Mouse (Mus musculus): ENCODE measurements around the gene A930009A15Rik. TPM values are rescaled to one million over a fixed set of nuclear protein-coding genes. Genes with fewer than 3 reads are reported as not detected.

Gene A930009A15Rik
- polyA plus RNA-seq, 1 experiment from 2014 or later: not detected

DNA sequence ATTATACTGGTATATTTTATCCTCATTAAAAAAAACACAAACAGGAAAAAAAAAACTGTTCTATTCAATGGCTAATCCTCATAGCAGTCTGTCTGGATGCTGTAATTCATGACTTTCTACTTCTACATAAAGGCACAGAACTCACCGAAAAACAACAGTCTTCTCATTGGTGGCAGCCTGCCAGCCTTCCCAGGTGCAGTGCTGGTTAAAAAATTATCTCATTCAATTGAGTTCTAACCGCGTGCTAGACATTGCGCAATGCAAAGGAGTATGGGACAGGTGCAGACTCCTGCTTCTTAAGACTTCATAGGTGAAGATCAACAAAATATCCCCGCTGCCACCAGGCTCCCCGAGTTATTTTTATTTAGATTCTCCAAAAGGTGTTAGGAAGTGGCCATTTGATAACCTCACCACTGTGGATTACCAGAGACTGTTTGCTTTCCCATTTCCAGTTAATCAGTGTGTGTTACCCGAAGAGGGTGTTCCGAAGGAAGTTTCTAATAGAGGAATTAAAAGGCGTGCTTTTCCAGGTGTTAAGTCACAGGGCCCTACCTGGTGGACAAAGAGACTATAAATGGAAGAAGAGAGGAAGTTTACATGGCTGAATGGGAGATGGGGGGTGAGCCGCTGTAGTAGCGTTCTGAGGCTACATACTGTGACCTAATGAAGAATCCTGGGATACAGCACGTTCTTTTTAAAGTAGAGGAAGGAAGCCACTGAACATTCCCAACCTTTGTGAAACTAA lies 8.5 kb upstream of the A930009A15Rik start:
- Histone ChIP-seq H3K4me2 (ENCODE audit: low read length) (no peak overlapping the region), H3K9me3 (replicated peaks; ENCODE audit: low read length) (no peaks in the 10 kb centered on the region), H3K4me3 (replicated peaks; ENCODE audit: low read depth, low read length) (no peak overlapping the region), H3K4me1 (replicated peaks; ENCODE audit: insufficient read depth, low read length) (no peaks in the 10 kb centered on the region), H3K27me3 (ENCODE audit: insufficient read depth, low read length) (no peaks in the 10 kb centered on the region), H3K36me3 (ENCODE audit: insufficient read depth, low read length) (no peaks in the 10 kb centered on the region), H3K9ac (ENCODE audit: low read depth, low read length) (no peak overlapping the region), H3K27ac (no peak overlapping the region)
- DNase-seq (ENCODE audit: low spot score) (no peak), ATAC-seq (replicated peaks; ENCODE audit: low FRiP score, low read depth) (no peak)
- 61% methylated on average over 12 of the region's 12 CpGs for WGBS
- TF ChIP-seq CTCF (IDR thresholded peaks at IDR 0.05; ENCODE audit: low read depth): no peak

DNA sequence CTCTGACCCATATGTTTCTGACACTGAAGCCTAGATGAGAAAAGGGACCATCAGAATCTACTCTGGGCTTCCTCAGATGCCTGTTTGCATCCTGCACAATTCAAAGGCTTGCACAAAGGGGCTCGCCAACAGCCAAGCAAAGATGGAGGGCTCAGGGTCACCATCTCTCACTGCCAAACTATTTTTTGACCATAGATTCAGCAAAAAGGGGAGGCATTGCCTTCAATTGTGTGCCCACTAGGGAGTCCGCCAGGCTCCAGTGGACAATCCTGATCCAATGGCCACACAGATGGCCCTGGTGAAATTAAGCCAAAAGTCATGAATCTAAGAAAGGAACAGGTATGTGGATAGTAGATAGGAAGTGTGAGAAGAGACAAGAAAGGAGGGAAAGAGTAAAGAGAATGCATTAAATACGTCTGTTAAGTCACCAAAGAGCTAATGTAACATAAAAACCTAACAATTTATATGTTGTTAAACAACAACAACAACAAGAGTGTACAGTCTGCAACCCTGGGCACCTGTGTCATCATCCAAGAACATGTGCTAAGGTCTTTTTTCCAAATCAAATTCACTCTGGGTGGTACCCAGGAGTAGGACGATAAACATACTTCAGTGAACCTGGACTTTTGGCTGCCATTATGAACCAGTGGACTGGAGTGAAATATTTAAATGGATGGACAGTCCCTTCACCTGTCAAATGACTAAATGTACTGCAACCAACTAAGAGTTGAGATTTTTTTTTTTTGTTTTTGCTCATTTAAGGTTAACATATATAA lies 6.7 kb upstream of the A930009A15Rik start:
- no peak for TF ChIP-seq CTCF (IDR thresholded peaks at IDR 0.05; ENCODE audit: low read depth)
- no peak for DNase-seq (ENCODE audit: low spot score)
- ATAC-seq (replicated peaks; ENCODE audit: low FRiP score, low read depth): no peak
- H3K4me2 ChIP-seq (ENCODE audit: low read length): no peak overlapping the region
- H3K4me3 ChIP-seq (replicated peaks; ENCODE audit: low read depth, low read length): no peak overlapping the region
- H3K27me3 ChIP-seq (ENCODE audit: insufficient read depth, low read length): no peaks in the 10 kb centered on the region
- 84% methylated on average over 4 of the region's 4 CpGs for WGBS
- H3K9ac ChIP-seq (ENCODE audit: low read depth, low read length): no peak overlapping the region
- no peaks in the 10 kb centered on the region for H3K36me3 ChIP-seq (ENCODE audit: insufficient read depth, low read length)
- no peak overlapping the region for H3K27ac ChIP-seq
- no peaks in the 10 kb centered on the region for H3K9me3 ChIP-seq (replicated peaks; ENCODE audit: low read length)
- H3K4me1 ChIP-seq (replicated peaks; ENCODE audit: insufficient read depth, low read length): no peaks in the 10 kb centered on the region

DNA sequence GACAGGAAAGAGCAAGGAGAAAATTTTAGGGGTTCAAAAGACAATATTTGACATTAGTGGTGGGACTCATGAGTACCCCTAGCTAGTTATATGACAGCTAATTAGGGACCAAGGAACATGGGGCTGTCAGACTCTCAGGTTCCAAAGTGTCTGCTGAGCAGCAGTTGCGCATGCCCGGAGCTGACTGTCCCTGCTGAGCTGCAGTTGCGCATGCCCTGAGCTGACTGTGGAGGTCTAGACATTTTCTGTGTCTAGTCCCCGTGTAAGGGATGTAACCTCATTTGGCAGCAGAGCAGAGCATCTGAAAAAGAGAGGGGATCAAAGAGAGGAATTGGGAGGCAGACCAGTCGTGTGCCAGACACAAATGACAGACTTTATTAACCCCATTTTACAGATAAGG lies 5.8 kb upstream of the A930009A15Rik start:
- 79% methylated on average over 5 of the region's 5 CpGs for WGBS
- Histone ChIP-seq H3K36me3 (ENCODE audit: insufficient read depth, low read length) (no peaks in the 10 kb centered on the region), H3K4me2 (ENCODE audit: low read length) (no peak overlapping the region), H3K4me1 (replicated peaks; ENCODE audit: insufficient read depth, low read length) (no peaks in the 10 kb centered on the region), H3K9me3 (replicated peaks; ENCODE audit: low read length) (no peaks in the 10 kb centered on the region), H3K27ac (no peak overlapping the region), H3K9ac (ENCODE audit: low read depth, low read length) (no peak overlapping the region), H3K4me3 (replicated peaks; ENCODE audit: low read depth, low read length) (no peak overlapping the region), H3K27me3 (ENCODE audit: insufficient read depth, low read length) (no peaks in the 10 kb centered on the region)
- TF ChIP-seq CTCF (IDR thresholded peaks at IDR 0.05; ENCODE audit: low read depth): no peak
- no peak for ATAC-seq (replicated peaks; ENCODE audit: low FRiP score, low read depth)
- no peak for DNase-seq (ENCODE audit: low spot score)

DNA sequence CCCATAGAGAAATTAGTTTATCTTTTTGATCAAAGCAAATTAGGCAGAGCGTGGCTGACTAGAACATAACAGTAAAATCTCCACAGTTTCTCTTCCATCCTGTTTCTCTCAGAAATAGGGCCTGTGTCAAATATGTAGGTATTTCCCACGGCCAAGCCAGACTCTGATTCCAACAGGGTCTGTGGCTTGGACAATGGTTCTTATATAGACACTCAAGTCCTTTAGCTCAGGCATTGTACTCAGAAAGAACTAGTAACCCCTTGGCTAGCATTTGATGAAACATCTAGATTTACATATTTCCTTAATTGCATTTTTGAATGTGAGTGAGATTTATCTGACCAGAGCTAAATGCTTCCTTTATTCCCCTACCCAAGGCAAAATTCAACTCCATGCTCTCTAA lies 791 bp downstream of the A930009A15Rik start:
- Histone ChIP-seq H3K36me3 (ENCODE audit: insufficient read depth, low read length) (no peaks in the 10 kb centered on the region), H3K4me2 (ENCODE audit: low read length) (no peak overlapping the region), H3K27me3 (ENCODE audit: insufficient read depth, low read length) (no peaks in the 10 kb centered on the region), H3K4me1 (replicated peaks; ENCODE audit: insufficient read depth, low read length) (no peaks in the 10 kb centered on the region), H3K27ac (no peak overlapping the region), H3K9me3 (replicated peaks; ENCODE audit: low read length) (no peaks in the 10 kb centered on the region), H3K9ac (ENCODE audit: low read depth, low read length) (no peak overlapping the region), H3K4me3 (replicated peaks; ENCODE audit: low read depth, low read length) (no peak overlapping the region)
- DNase-seq (ENCODE audit: low spot score) (no peak), ATAC-seq (replicated peaks; ENCODE audit: low FRiP score, low read depth) (no peak)
- WGBS: 67% methylated on average over 2 of the region's 2 CpGs
- TF ChIP-seq CTCF (IDR thresholded peaks at IDR 0.05; ENCODE audit: low read depth): no peak

DNA sequence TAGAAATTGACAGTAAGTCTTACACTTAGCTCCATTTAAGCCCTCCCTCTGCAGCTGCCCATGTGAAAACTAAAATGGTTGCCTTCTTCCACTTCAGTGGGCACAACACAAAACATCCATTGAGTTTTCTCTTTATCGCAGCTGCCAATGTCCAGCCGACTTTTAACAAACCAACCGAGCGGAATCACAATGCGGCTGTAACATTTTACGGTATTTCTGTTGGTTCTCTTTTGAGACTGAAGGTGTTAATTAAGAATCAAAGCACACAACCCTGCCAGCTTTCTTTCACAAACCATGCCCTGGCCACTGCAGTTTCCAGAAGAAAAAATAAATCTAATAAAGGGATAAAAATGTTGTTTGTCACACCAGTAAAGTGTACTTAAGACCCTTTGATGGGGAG lies 1.5 kb downstream of the A930009A15Rik start:
- WGBS: 38% methylated on average over 6 of the region's 6 CpGs
- H3K27ac ChIP-seq: no peak overlapping the region

DNA sequence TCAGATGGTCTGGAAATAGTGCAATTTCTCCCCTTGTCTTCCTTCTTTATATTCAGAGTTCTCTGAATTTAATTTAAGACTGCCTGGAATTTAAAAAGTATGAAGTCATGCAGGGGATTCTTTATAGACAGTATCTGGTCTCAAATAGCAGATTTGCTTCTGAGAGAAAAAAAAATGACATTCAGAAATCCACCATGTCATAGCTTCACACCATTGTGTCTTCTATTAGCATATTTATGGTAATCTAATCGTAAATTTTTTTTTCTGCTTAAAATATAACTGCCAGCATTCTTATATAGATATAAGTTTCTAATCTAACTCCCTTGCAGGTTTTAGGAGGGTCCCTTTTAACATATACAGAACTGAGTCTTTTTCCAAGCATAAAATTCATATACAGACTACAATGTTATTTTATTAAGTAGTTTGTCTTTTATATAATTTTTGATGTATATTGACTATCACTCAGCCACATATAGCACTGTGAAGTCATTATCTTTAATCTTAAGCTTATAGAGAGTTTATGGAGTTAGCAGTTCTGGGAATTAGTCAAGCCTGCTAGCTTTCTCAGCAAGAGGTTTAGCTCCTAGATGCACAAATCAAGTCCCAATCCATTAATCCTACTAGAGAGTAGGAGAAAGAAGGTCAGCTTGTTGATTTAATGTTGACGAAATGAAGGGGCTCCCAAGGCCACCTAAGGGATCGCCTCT lies 2.1 kb downstream of the A930009A15Rik start:
- Histone ChIP-seq H3K27me3 (ENCODE audit: insufficient read depth, low read length) (no peaks in the 10 kb centered on the region), H3K27ac (no peak overlapping the region), H3K9me3 (replicated peaks; ENCODE audit: low read length) (no peaks in the 10 kb centered on the region), H3K9ac (ENCODE audit: low read depth, low read length) (no peak overlapping the region), H3K4me2 (ENCODE audit: low read length) (no peak overlapping the region), H3K4me1 (replicated peaks; ENCODE audit: insufficient read depth, low read length) (no peaks in the 10 kb centered on the region), H3K4me3 (replicated peaks; ENCODE audit: low read depth, low read length) (no peak overlapping the region), H3K36me3 (ENCODE audit: insufficient read depth, low read length) (no peaks in the 10 kb centered on the region)
- no peak for ATAC-seq (replicated peaks; ENCODE audit: low FRiP score, low read depth)
- no peak for TF ChIP-seq CTCF (IDR thresholded peaks at IDR 0.05; ENCODE audit: low read depth)
- WGBS: 35% methylated on average over 3 of the region's 3 CpGs
- no peak for DNase-seq (ENCODE audit: low spot score)

More for the DNA sequence above, 1.5 kb downstream of the A930009A15Rik start:
- DNase-seq (ENCODE audit: low spot score) (no peak), ATAC-seq (replicated peaks; ENCODE audit: low FRiP score, low read depth) (no peak)
- Histone ChIP-seq H3K9ac (ENCODE audit: low read depth, low read length) (no peak overlapping the region), H3K4me1 (replicated peaks; ENCODE audit: insufficient read depth, low read length) (no peaks in the 10 kb centered on the region), H3K36me3 (ENCODE audit: insufficient read depth, low read length) (no peaks in the 10 kb centered on the region), H3K4me2 (ENCODE audit: low read length) (no peak overlapping the region), H3K9me3 (replicated peaks; ENCODE audit: low read length) (no peaks in the 10 kb centered on the region), H3K4me3 (replicated peaks; ENCODE audit: low read depth, low read length) (no peak overlapping the region), H3K27me3 (ENCODE audit: insufficient read depth, low read length) (no peaks in the 10 kb centered on the region)
- TF ChIP-seq CTCF (IDR thresholded peaks at IDR 0.05; ENCODE audit: low read depth): no peak

All from kidney, postnatal 0 days (tissue).